Mouse (Mus musculus) ES-E14 (cell line): Measurements from ENCODE around the gene Lamp5. TPM values are rescaled to one million over a fixed set of nuclear protein-coding genes. Genes with fewer than 3 reads are reported as not detected.

Source experiments
- DNase-seq: peaks from one replicate; pipeline ENCODE4 v3.0.0-alpha.2; 2013; ENCODE audit warnings: low read depth, low spot score
- H3K27ac ChIP-seq: 2 replicates; pipeline ENCODE4 v1.5.1; 2012; ENCODE audit warnings: low read depth, mild to moderate bottlenecking, low read length, moderate library complexity, mixed read lengths; ENCODE audit not compliant: poor library complexity, insufficient read depth, severe bottlenecking
- H3K36me3 ChIP-seq: 2 replicates; pipeline ENCODE4 v1.6.1; 2012; ENCODE audit warnings: mild to moderate bottlenecking, low read length, moderate library complexity, mixed read lengths; ENCODE audit not compliant: control insufficient read depth, poor library complexity, insufficient read depth, severe bottlenecking
- H3K4me1 ChIP-seq, 2 experiments: fragments of 150-350 bp in 1 of 2; sonication (generic) in 1 of 2; 2 replicates each; pipeline ENCODE4 v1.6.1; 2012; ENCODE audit warnings: low read length in 2 of 2, mild to moderate bottlenecking in 1 of 2, mixed read lengths in 1 of 2; ENCODE audit not compliant: control insufficient read depth in 2 of 2, insufficient read depth in 2 of 2, poor library complexity in 1 of 2
- H3K4me3 ChIP-seq, 2 experiments: fragments of 150-350 bp in 1 of 2; sonication (generic) in 1 of 2; 2 replicates each; pipeline ENCODE4 v1.5.1; 2012; ENCODE audit warnings: low read length in 2 of 2, low read depth in 1 of 2, mild to moderate bottlenecking in 1 of 2, mixed read lengths in 1 of 2; ENCODE audit not compliant: insufficient read depth in 1 of 2, poor library complexity in 1 of 2, severe bottlenecking in 1 of 2
- H3K9ac ChIP-seq: 2 replicates; pipeline ENCODE4 v1.6.1; 2012; ENCODE audit warnings: low read depth, mild to moderate bottlenecking, low read length, mixed read lengths; ENCODE audit not compliant: poor library complexity, insufficient read depth, severe bottlenecking
- H3K9me3 ChIP-seq: fragments of 150-350 bp; sonication (generic); 2 replicates; pipeline ENCODE4 v1.6.1; 2012; ENCODE audit warnings: low read depth, mild to moderate bottlenecking, low read length; ENCODE audit not compliant: control insufficient read depth, insufficient read depth
- CHD2 ChIP-seq: IDR thresholded peaks from 2 replicates; pipeline ENCODE4 v1.6.1; 2014; ENCODE audit warnings: mild to moderate bottlenecking, low read depth, low read length, inconsistent platforms
- HCFC1 ChIP-seq: IDR thresholded peaks from 2 replicates; pipeline ENCODE4 v1.6.1; 2012; ENCODE audit warnings: low read length, inconsistent platforms, borderline replicate concordance; ENCODE audit not compliant: insufficient read depth
- MAFK ChIP-seq: IDR thresholded peaks from 2 replicates; pipeline ENCODE4 v1.6.1; 2014; ENCODE audit warnings: mild to moderate bottlenecking, low read depth, low read length, inconsistent platforms; ENCODE audit not compliant: insufficient read depth
- ZC3H11A ChIP-seq: IDR thresholded peaks from 2 replicates; pipeline ENCODE4 v1.6.1; 2012; ENCODE audit warnings: low read depth, mild to moderate bottlenecking, inconsistent platforms, low read length, borderline replicate concordance
- ZNF384 ChIP-seq: IDR thresholded peaks from 2 replicates; pipeline ENCODE4 v1.6.1; 2012; ENCODE audit warnings: low read depth, low read length, inconsistent platforms
- in situ Hi-C, 2 experiments: fragments of 600-800 bp; cut with MboI; formaldehyde crosslinking; loops; one replicate each; pipeline ENCODE4 v1.15.1; 2025; ENCODE audit warnings: low sequenced_read_pairs in 2 of 2, inconsistent platforms in 1 of 2; ENCODE audit not compliant: unreplicated experiment in 2 of 2
- total RNA-seq: library from RNA; depleted of rRNA; stranded (reverse); fragments of 300-350 nt; gene quantifications from 2 replicates; pipeline ENCODE4 v1.2.3, GENCODE M21; 2012; rRNA removed

The Lamp5 gene
- not detected in 2 replicates for total RNA-seq

DNA sequence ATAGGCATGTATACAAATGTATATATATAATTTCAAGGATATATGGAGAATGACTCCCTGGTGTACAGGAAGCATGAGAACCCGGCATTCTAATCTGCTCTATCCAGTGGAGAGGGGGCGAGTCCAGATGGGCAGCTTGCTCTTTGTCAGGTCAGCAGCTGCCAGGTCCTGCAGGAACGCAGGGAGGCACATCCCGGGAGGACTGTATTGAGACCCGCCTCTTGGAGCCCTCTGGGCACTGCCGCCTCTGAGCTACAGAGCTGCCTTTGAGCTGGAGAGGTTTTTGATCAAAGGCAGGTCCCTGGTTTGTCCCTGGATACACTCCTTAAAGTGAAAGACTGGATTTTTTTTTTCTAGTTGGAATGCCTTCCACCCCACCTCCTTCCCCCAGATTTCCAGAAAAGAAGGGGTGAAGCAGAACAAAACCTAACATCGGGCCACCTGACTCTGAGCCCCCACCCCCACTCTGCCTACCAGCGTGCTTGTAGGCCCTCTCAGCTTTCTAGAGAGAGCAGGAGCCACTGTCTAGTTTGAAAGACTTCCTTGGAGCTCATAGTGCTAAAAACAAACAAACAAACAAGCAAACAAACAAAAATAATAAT lies at the start of gene Lamp5:
Gene Lamp5 (plus strand): TSS at position 552 of the 602 bp plus-strand sequence.
- Histone ChIP-seq H3K4me3 (peak within 1 kb of the TSS; percentile 21 to 47; a peak in 2 of 4 replicates), H3K9me3 (no peaks in the 10 kb centered on the region), H3K27ac (no peak within 1 kb of the TSS), H3K9ac (no peak within 1 kb of the TSS), H3K36me3 (no peaks in the 10 kb centered on the region), H3K4me1 (no peaks in the 10 kb centered on the region; a peak in 1 of 4 replicates)
- no peak for DNase-seq
- TF ChIP-seq ZNF384 (no peak), ZC3H11A (no peak), MAFK (no peak), HCFC1 (no peak), CHD2 (no peak)
- in situ Hi-C loops: no loop called here

DNA sequence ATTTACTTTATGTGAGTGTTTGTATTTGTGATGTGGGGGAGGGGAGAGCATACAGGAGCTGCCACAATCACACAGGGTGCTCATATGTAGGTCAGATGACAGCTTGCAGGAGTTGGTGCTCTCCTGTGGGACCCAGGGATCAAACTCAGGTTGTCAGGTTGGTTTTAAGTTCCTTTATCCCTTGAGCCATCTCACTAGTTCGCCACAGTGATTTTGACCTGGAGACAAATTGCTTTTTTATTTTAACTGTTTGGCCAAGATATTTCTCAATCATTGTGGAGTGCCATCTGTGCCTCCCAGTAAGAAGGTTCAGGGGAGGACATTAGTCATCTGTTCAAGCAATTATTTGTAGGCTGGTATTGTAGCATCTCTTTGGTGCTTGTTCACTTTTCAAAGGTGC lies 48.2 kb upstream of the Lamp5 start:
- Histone ChIP-seq H3K9ac (no peak overlapping the region), H3K4me3 (no peak overlapping the region), H3K4me1 (no peaks in the 10 kb centered on the region), H3K36me3 (peaks cover 2% of the 10 kb centered on the region; the same call in 1 of the 2 replicates), H3K9me3 (no peaks in the 10 kb centered on the region), H3K27ac (no peak overlapping the region)
- TF ChIP-seq CHD2: no peak
- TF ChIP-seq ZC3H11A: no peak
- no peak for TF ChIP-seq ZNF384
- no peak for TF ChIP-seq HCFC1
- no peak for TF ChIP-seq MAFK
- in situ Hi-C loops: no loop called here
- DNase-seq: no peak

DNA sequence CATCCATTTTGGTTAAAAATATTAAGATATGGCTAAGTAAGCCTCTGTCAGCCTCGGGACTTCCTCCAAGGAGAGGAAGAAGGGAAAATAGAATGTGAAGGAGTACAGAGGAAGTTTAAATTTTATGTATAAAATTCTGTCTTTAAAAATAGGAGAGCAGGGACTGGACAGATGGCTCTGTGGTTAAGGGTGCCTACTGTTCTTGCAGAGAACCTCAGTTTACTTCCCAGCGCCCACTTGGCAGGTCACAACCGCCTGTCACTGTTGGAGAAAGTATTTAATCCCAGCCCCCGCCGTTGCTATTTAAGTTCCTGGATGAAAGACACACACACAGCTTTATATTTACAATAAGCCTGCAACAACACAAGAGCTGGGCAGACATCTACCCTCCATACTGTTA lies 45.8 kb upstream of the Lamp5 start:
- no peak for TF ChIP-seq CHD2
- no peak for TF ChIP-seq ZC3H11A
- TF ChIP-seq ZNF384: no peak
- no peak for TF ChIP-seq MAFK
- no peak for TF ChIP-seq HCFC1
- no peak overlapping the region for H3K27ac ChIP-seq
- H3K9me3 ChIP-seq: no peaks in the 10 kb centered on the region
- H3K4me1 ChIP-seq: no peaks in the 10 kb centered on the region
- DNase-seq: no peak
- H3K4me3 ChIP-seq: no peak overlapping the region
- no peak overlapping the region for H3K9ac ChIP-seq
- peaks cover 2% of the 10 kb centered on the region; the same call in 1 of the 2 replicates for H3K36me3 ChIP-seq
- in situ Hi-C loops: no loop called here

DNA sequence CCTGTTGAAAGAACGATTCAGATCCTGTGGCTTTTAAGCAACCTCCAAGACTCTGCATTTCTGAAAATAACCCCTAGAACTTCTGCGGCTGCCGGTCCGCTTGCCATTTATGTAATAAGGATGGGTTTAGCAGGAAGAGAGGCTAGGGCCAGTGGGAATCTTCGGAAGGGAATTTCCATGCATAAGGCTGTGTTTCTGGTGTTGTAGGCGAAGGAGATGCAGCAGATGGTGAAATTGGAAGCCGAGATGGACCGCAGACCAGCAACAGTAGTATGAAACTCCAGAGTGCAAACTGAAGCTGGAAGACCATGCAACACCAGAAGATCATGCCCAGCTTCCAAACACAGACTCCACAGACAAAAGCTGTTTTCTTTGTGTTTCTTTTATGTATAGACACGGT lies 39.3 kb upstream of the Lamp5 start:
- no peak overlapping the region for H3K9ac ChIP-seq
- TF ChIP-seq ZC3H11A: no peak
- TF ChIP-seq ZNF384: no peak
- TF ChIP-seq HCFC1: no peak
- no peak for TF ChIP-seq MAFK
- TF ChIP-seq CHD2: no peak
- no peaks in the 10 kb centered on the region for H3K9me3 ChIP-seq
- no peak for DNase-seq
- H3K4me1 ChIP-seq: no peaks in the 10 kb centered on the region
- no peak overlapping the region for H3K27ac ChIP-seq
- no peak overlapping the region for H3K4me3 ChIP-seq
- peaks cover 1% of the 10 kb centered on the region; the same call in 1 of the 2 replicates for H3K36me3 ChIP-seq
- in situ Hi-C loops: no loop called here

DNA sequence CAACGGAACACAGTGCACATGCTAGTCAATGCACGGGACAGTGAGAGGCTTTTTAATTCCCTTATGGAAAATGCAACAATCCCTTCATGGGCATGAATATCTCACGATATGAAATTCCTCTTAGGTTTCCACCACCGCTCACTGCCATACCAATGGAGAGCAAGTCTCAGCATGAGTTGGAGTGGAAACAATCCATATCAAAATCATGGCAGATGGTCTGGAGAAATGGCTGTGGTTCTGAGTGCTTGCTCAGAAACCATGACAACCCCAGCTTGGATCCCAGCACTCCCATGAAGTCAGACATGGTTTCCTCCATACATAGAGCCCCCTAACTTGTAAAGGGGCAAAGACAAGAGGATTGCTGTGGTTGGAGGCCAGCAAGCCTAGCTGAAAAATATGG lies 3.6 kb upstream of the Lamp5 start:
- Histone ChIP-seq H3K27ac (no peak overlapping the region), H3K9ac (no peak overlapping the region), H3K36me3 (no peaks in the 10 kb centered on the region), H3K4me3 (no peak overlapping the region), H3K9me3 (no peaks in the 10 kb centered on the region), H3K4me1 (no peaks in the 10 kb centered on the region; a peak in 1 of 4 replicates)
- in situ Hi-C loops: no loop called here
- DNase-seq: no peak
- no peak for TF ChIP-seq MAFK
- TF ChIP-seq CHD2: no peak
- no peak for TF ChIP-seq ZNF384
- no peak for TF ChIP-seq HCFC1
- TF ChIP-seq ZC3H11A: no peak
